Mouse (Mus musculus) lung, postnatal 0 days (tissue): ENCODE data around the gene Lin7a.
"Not testable (repeated sequence)": the region's sequence is repeated elsewhere in the genome, so short reads cannot be mapped to it uniquely, and the experiment has no call there.

Source experiments
- CTCF ChIP-seq: IDR thresholded peaks from 2 replicates; pipeline ENCODE4 v1.5.1; 2016; ENCODE audit warnings: antibody characterized with exemption, mild to moderate bottlenecking
- EP300 ChIP-seq: IDR thresholded peaks from 2 replicates; pipeline ENCODE4 v1.6.1; 2016; ENCODE audit warnings: antibody characterized with exemption, mild to moderate bottlenecking, control low read depth

DNA sequence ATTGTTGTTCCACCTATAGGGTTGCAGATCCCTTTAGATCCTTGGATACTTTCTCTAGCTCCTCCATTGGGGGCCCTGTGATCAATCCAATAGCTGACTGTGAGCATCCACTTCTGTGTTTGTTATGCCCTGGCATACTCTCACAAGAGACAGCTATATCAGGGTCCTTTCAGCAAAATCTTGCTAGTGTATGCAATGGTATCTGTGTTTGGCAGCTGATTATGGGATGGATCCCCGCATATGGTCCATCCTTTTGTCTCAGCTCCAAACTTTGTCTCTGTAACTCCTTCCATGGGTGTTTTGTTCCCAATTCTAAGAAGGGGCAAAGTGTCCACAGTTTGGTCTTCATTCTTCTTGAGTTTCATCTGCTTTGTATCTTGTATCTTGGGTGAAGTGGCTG is 29.5 kb upstream of the Lin7a start:
- not testable (repeated sequence) for TF ChIP-seq CTCF, EP300
